Mouse (Mus musculus): Measurements from ENCODE around the gene Ssbp4. TPM values are rescaled to one million over a fixed set of nuclear protein-coding genes. Genes with fewer than 3 reads are reported as not detected.

Ssbp4 gene
- polyA plus RNA-seq, 1 experiment from 2014 or later = 62.1 TPM

GRCm38 (mm10) chr8:70631436-70631835 lies 22.8 kb upstream of the Ssbp4 start:
- Histone ChIP-seq H3K9ac (no peak overlapping the region), H3K27me3 (no peaks in the 10 kb centered on the region), H3K4me2 (peak overlapping the region; percentile 66), H3K27ac (peak overlapping the region; percentile 73), H3K36me3 (no peaks in the 10 kb centered on the region), H3K9me3 (replicated peaks) (no peaks in the 10 kb centered on the region), H3K4me3 (peak overlapping the region; percentile 53), H3K4me1 (replicated peaks) (peaks cover 48% of the 10 kb centered on the region)
- WGBS = 11% methylated on average over 24 of the region's 24 CpGs
- no peak; the same call in 1 of the 2 replicates for ATAC-seq (replicated peaks; ENCODE audit: insufficient number of reproducible peaks, insufficient read depth, low FRiP score, low read depth)

GRCm38 (mm10) chr8:70630532-70631381 lies 22.1 kb upstream of the Ssbp4 start:
- no peaks in the 10 kb centered on the region for H3K36me3 ChIP-seq

DNA sequence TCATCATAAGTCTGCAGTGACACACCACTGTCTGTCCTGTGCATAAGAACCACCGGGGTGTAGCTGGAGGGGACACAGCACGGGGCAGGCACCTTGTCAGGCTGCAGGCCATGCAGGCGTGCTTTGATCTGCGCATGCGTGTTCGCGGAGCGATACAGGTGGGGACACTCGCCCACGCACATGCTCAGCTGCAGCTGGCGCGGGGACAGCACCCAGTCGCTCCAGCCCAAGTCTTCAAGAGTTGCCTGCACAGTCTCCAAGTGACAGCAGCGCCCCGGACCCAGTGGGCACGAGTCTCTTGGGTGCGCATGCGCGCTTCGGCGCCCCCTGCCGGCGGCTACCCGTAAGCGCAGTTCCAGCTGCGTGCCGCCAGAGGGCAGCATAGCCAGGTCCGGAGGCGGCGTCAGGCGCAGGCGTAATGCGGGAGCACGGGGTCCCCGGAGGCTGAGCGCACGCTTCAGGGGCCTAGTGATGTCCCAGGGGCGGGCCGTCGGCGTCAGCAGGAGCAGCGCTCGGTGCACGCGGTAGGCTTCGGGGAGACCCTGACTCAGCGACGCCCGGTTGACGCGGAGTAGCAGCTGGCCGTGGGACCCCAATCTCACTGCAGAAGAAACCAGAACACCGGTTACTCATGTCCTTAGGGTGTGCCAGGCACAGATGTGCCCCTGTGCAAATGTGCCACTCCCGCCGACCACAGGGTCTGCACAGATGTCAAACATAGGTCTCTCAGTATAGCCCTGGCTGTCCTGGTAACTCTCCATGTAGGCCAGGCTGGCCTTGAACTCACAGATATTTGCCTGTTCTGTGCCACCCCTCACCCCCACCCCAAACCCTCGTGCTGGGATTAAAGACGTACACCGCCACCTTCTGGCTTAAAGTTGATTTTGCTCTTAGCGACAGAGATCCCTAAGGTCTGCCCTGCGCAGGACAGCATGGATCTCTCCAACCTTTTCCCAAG lies 21.2 kb upstream of the Ssbp4 start:
- no peaks in the 10 kb centered on the region for H3K36me3 ChIP-seq
- H3K4me1 ChIP-seq (replicated peaks) = peaks cover 50% of the 10 kb centered on the region
- WGBS = 2% methylated on average over 60 of the region's 60 CpGs

More at GRCm38 (mm10) chr8:70630532-70631381, 22.1 kb upstream of the Ssbp4 start:
- peak; percentile 21; the same call in 1 of the 2 replicates for ATAC-seq (replicated peaks; ENCODE audit: insufficient number of reproducible peaks, insufficient read depth, low FRiP score, low read depth)
- Histone ChIP-seq H3K9me3 (replicated peaks) (no peaks in the 10 kb centered on the region), H3K27ac (peak overlapping the region; percentile 73), H3K4me2 (peak overlapping the region; percentile 66), H3K4me1 (replicated peaks) (peaks cover 48% of the 10 kb centered on the region), H3K9ac (peak overlapping the region; percentile 5; the same call in 1 of the 2 replicates), H3K4me3 (peak overlapping the region; percentile 53), H3K27me3 (no peaks in the 10 kb centered on the region)
- 16% methylated on average over 22 of the region's 22 CpGs for WGBS

DNA sequence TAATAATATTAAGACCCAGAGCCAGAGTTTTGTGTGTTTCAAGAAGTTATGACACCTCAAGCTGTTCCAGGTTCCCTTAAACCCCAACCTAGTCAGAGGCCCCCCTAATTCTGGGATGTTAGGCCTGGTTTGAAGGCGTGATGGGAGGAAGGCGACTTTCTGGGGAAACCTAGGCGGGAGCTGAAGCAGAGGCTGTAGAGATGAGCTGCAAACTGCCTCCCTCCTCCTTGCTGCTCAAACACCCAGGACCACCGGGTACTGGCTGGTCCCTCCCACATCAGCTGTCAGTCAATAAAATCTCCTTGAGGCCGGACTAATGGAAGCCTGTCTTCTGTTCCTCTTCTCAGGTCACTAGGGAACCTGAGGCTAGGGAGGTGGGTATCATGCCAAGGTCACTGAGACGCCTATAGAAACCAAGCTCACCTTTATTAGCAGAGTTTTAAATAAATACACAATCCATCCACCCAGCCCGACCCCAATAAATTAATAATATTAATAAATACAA lies 20.4 kb upstream of the Ssbp4 start:
- WGBS = 54% methylated on average over 7 of the region's 7 CpGs
- Histone ChIP-seq H3K27ac (peak overlapping the region; percentile 73), H3K36me3 (no peaks in the 10 kb centered on the region), H3K4me2 (peak overlapping the region; percentile 66), H3K4me1 (replicated peaks) (peaks cover 42% of the 10 kb centered on the region), H3K27me3 (no peaks in the 10 kb centered on the region), H3K9ac (peak overlapping the region; percentile 58), H3K9me3 (replicated peaks) (no peaks in the 10 kb centered on the region), H3K4me3 (peak overlapping the region; percentile 53)
- no peak for ATAC-seq (replicated peaks; ENCODE audit: insufficient number of reproducible peaks, insufficient read depth, low FRiP score, low read depth)

More for the DNA sequence above, 21.2 kb upstream of the Ssbp4 start:
- Histone ChIP-seq H3K4me2 (peak overlapping the region; percentile 66), H3K27me3 (no peaks in the 10 kb centered on the region), H3K4me3 (peak overlapping the region; percentile 53), H3K9me3 (replicated peaks) (no peaks in the 10 kb centered on the region), H3K27ac (peak overlapping the region; percentile 73), H3K9ac (peak overlapping the region; percentile 58)
- peak; percentile 83 for ATAC-seq (replicated peaks; ENCODE audit: insufficient number of reproducible peaks, insufficient read depth, low FRiP score, low read depth)

- Histone ChIP-seq H3K9me3 (replicated peaks) (no peaks in the 10 kb centered on the region), H3K4me2 (no peak overlapping the region), H3K4me3 (no peak overlapping the region), H3K9ac (no peak overlapping the region), H3K36me3 (no peaks in the 10 kb centered on the region), H3K4me1 (replicated peaks) (peaks cover 30% of the 10 kb centered on the region), H3K27me3 (peaks cover 4% of the 10 kb centered on the region), H3K27ac (no peak overlapping the region)
- no peak for ATAC-seq (replicated peaks; ENCODE audit: insufficient number of reproducible peaks, insufficient read depth, low FRiP score, low read depth)
- WGBS = 76% methylated on average over 5 of the region's 5 CpGs
Measured at GRCm38 (mm10) chr8:70627041-70627440, 18.4 kb upstream of the Ssbp4 start.

DNA sequence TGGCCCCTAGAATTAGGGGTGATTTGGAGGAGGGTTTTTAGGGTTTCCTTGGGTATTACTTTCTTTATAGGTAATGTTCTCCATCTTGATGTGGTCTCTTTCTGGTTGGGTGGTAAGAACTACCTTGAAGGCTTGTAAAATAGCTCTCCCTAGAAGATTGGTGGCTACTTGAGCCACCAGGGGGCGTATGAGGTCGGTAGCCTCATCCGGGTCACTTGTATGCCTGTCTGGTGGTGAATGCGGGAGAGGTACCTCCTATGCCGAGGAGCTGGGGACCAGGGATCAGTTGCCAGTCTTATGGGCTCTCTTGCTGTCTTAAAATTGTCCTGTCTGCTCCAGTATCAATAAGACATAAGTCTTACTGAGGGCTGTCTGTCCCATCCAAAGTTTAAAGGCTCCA lies 16.4 kb upstream of the Ssbp4 start:
- Histone ChIP-seq H3K4me2 (no peak overlapping the region), H3K36me3 (no peaks in the 10 kb centered on the region), H3K4me3 (no peak overlapping the region), H3K4me1 (replicated peaks) (peaks cover 11% of the 10 kb centered on the region), H3K27ac (no peak overlapping the region), H3K9ac (no peak overlapping the region), H3K9me3 (replicated peaks) (no peaks in the 10 kb centered on the region), H3K27me3 (peaks cover 12% of the 10 kb centered on the region)
- ATAC-seq (replicated peaks; ENCODE audit: insufficient number of reproducible peaks, insufficient read depth, low FRiP score, low read depth) = no peak
- WGBS = 18% methylated on average over 5 of the region's 5 CpGs

DNA sequence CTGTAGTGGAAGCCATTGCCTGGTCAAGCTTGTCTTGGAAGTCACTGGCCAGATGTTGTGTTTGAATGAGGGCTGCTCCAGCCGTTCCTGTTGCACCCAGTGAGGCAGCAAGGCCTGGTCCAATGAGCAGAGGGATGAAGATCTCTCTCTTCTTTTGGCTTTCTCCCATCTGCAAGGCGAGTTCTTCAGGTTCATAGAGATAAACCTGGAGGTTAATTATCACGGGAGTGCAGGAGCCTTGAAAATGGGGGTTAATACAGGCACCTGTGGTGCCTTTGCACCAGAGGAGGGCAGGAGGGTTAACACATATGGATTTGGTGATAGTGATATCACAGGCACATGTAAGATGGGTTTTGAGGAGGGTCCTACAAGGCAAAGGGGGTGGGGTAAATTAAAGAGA lies 13.5 kb upstream of the Ssbp4 start:
- Histone ChIP-seq H3K27me3 (peaks cover 15% of the 10 kb centered on the region), H3K4me3 (no peak overlapping the region), H3K27ac (no peak overlapping the region), H3K36me3 (no peaks in the 10 kb centered on the region), H3K4me2 (no peak overlapping the region), H3K9me3 (replicated peaks) (no peaks in the 10 kb centered on the region), H3K4me1 (replicated peaks) (peaks cover 4% of the 10 kb centered on the region; the same call in 1 of the 2 replicates), H3K9ac (no peak overlapping the region)
- ATAC-seq (replicated peaks; ENCODE audit: insufficient number of reproducible peaks, insufficient read depth, low FRiP score, low read depth) = no peak
- WGBS = 42% methylated on average over 3 of the region's 3 CpGs

DNA sequence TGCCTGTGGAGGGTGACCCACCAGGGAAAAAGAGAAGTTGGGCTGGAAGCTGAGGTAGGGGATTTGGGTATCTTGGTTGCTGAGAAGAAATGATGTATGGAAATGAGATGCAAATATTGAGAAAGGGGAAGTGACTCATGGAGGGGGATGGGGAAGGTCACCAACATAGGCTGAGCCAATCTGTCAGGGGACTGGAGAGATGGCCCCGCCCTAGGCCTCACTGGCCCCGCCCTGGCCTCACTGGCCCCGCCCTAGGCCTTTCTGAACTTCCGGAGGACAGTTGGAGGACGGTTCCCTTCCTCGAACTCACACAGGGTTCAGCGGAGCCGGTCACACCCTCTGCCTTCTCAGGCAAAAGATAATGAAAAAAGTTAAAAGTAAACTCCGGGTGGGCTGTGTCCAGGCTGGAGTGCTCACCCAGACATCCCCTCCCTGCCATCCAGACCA lies 10.2 kb upstream of the Ssbp4 start:
- H3K27me3 ChIP-seq = peaks cover 15% of the 10 kb centered on the region
- H3K9ac ChIP-seq = no peak overlapping the region
- H3K36me3 ChIP-seq = no peaks in the 10 kb centered on the region
- no peak overlapping the region for H3K4me3 ChIP-seq
- ATAC-seq (replicated peaks; ENCODE audit: insufficient number of reproducible peaks, insufficient read depth, low FRiP score, low read depth) = peak; percentile 47; the same call in 1 of the 2 replicates
- H3K9me3 ChIP-seq (replicated peaks) = no peaks in the 10 kb centered on the region
- WGBS = 30% methylated on average over 9 of the region's 9 CpGs
- H3K4me2 ChIP-seq = no peak overlapping the region
- H3K27ac ChIP-seq = no peak overlapping the region
- H3K4me1 ChIP-seq (replicated peaks) = no peaks in the 10 kb centered on the region; the same call in 1 of the 2 replicates

DNA sequence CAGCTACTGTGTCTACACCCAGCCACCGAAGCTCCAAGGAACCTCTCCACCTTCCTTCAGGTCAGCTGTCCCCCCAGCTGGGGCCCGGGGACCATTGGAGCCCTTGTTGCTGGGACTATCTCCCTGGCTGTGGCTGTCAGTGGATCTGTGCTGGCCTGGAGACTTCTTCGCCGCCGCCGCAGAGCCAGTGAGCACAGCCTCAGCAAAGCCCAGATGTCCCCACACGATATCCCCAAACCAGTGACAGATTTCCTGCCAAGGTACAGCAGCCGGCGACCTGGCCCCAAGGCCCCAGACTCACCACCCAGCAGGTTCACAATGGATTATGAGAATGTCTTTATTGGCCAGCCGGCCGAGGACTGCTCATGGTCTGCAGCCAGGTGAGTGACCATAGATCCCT lies 9.3 kb upstream of the Ssbp4 start:
- Histone ChIP-seq H3K36me3 (no peaks in the 10 kb centered on the region), H3K4me2 (no peak overlapping the region), H3K4me3 (0 out of 2 replicates have a peak overlapping the region, but pooled peaks have one; percentile 4), H3K9ac (peak overlapping the region; percentile 14; the same call in 1 of the 2 replicates), H3K9me3 (replicated peaks) (no peaks in the 10 kb centered on the region), H3K27me3 (peaks cover 15% of the 10 kb centered on the region), H3K4me1 (replicated peaks) (no peaks in the 10 kb centered on the region; the same call in 1 of the 2 replicates), H3K27ac (peak overlapping the region; percentile 27; the same call in 1 of the 2 replicates)
- no peak for ATAC-seq (replicated peaks; ENCODE audit: insufficient number of reproducible peaks, insufficient read depth, low FRiP score, low read depth)
- 70% methylated on average over 11 of the region's 11 CpGs for WGBS

- no peak overlapping the region for H3K4me2 ChIP-seq
- H3K27me3 ChIP-seq = peaks cover 7% of the 10 kb centered on the region
- H3K9me3 ChIP-seq (replicated peaks) = no peaks in the 10 kb centered on the region
- peaks cover 2% of the 10 kb centered on the region for H3K4me1 ChIP-seq (replicated peaks)
- ATAC-seq (replicated peaks; ENCODE audit: insufficient number of reproducible peaks, insufficient read depth, low FRiP score, low read depth) = no peak
- H3K9ac ChIP-seq = no peak overlapping the region
- WGBS = 47% methylated on average over 11 of the region's 11 CpGs
- no peak overlapping the region for H3K4me3 ChIP-seq
- H3K36me3 ChIP-seq = no peaks in the 10 kb centered on the region
- H3K27ac ChIP-seq = no peak overlapping the region
Measured at GRCm38 (mm10) chr8:70616645-70617044, 8.0 kb upstream of the Ssbp4 start.

- no peak for ATAC-seq (replicated peaks; ENCODE audit: insufficient number of reproducible peaks, insufficient read depth, low FRiP score, low read depth)
- Histone ChIP-seq H3K4me3 (no peak within 1 kb of the TSS), H3K27ac (no peak within 1 kb of the TSS), H3K4me2 (no peak within 1 kb of the TSS), H3K27me3 (peaks cover 3% of the 10 kb centered on the region; the same call in 1 of the 2 replicates), H3K9ac (no peak within 1 kb of the TSS), H3K9me3 (replicated peaks) (no peaks in the 10 kb centered on the region), H3K4me1 (replicated peaks) (peaks cover 9% of the 10 kb centered on the region), H3K36me3 (no peaks in the 10 kb centered on the region)
- 73% methylated on average over 3 of the region's 3 CpGs for WGBS
Measured at GRCm38 (mm10) chr8:70615894-70616293, 7.2 kb upstream of the Ssbp4 start, which contains the start of gene Lrrc25. Lrrc25 (plus strand) TSS chr8:70616155.
